Mouse (Mus musculus) splenic B cell, adult 2 months (primary cell): Measurements from ENCODE around the gene Gm7579.
A peak's percentile ranks its signal among the peaks of the same experiment; 100 is the strongest.
"Not testable (repeated sequence)": the region's sequence is repeated elsewhere in the genome, so short reads cannot be mapped to it uniquely, and the experiment has no call there.

Source experiments
- DNase-seq: peaks from one replicate; pipeline ENCODE4 v3.0.0-alpha.2; 2011; ENCODE audit warnings: low read depth, low spot score
- H3K27me3 ChIP-seq: 2 replicates; pipeline ENCODE4 v1.6.1; 2012; ENCODE audit warnings: mild to moderate bottlenecking, low read length, moderate library complexity, mixed read lengths; ENCODE audit not compliant: control insufficient read depth, poor library complexity, insufficient read depth, severe bottlenecking
- H3K36me3 ChIP-seq: 2 replicates; pipeline ENCODE4 v1.6.1; 2012; ENCODE audit warnings: mild to moderate bottlenecking, low read length, moderate library complexity, mixed read lengths; ENCODE audit not compliant: control insufficient read depth, poor library complexity, insufficient read depth, severe bottlenecking

The Gm7579 gene

DNA sequence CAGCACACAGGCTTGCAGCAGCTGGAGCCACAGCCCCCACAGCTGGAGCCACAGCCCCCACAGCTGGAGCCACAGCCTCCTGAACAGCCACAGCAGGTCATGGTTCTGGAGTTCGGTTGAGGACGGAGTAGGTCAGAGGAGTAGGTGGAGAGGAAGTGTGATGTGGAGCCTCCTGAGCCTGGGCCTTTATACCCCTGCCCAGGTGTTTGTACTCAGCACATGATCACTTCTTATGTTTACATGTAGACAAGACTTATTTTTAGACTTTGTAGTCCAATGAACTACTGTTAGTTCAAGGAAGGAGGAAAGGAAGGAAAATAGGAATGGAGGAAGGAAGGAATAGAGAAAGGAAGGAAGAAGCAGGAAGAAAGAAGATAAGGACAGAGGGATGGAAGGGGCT, 29.3 kb downstream of the Gm7579 start, which contains the start of gene Gm40460:
Gene Gm40460 (minus strand): TSS at position 101 of the 400 bp plus-strand sequence.
- DNase-seq, result no peak
- no peaks in the 10 kb centered on the region for H3K27me3 ChIP-seq
- H3K36me3 ChIP-seq, result no peaks in the 10 kb centered on the region

GRCm38 (mm10) chr7:142249824-142250223, 38.2 kb downstream of the Gm7579 start:
- peak; percentile 3 for DNase-seq
- no peaks in the 10 kb centered on the region for H3K27me3 ChIP-seq
- no peaks in the 10 kb centered on the region for H3K36me3 ChIP-seq

DNA sequence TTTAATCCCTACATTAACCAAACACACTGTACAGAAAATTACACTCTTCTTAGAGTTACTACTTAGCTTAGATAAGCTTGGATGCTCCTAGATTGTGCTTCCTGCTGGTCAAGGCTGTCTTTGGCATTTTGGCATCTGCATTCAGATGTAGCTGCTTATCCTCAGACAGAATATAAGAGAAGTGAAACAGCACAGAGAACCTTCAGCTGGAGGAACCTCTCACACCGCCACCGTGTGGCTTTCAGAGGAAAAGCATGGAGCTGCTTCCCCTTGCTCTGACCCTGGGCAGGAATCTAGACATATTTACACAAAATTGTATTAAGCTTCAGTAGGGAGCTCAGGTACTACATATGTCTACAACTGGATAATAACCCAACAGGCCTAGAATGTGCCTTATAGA, 43.9 kb downstream of the Gm7579 start:
- no peaks in the 10 kb centered on the region for H3K36me3 ChIP-seq
- peak; percentile 51 for DNase-seq

DNA sequence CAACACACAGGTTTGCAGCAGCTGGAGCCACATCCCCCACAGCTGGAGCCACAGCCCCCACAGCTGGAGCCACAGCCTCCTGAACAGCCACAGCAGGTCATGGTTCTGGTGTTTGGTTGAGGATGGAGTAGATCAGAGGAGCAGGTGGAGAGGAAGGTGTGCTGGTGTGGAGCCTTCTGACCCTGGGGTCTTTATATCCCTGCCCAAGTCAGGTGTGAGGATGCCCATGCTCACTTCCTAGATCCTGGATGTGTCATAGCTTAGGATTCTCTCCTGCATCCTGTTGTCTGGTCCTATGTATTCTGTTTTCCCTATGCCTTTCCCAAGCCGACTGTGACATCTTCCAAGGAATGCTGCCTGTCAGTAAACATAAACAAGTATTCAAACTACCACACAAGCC, 46.6 kb downstream of the Gm7579 start, which contains the start of gene Gm2431:
Gene Gm2431 (minus strand): TSS at position 101 of the 400 bp plus-strand sequence.
- not testable (repeated sequence) for DNase-seq, H3K36me3 ChIP-seq, H3K27me3 ChIP-seq

More for the DNA sequence above, 43.9 kb downstream of the Gm7579 start:
- H3K27me3 ChIP-seq, result no peaks in the 10 kb centered on the region
